Mouse (Mus musculus) layer of hippocampus, adult 2 months (tissue): ENCODE data around the gene Sh3bgrl2. TPM values are rescaled to one million over a fixed set of nuclear protein-coding genes. Genes with fewer than 3 reads are reported as not detected.
A peak's percentile ranks its signal among the peaks of the same experiment; 100 is the strongest.
"Not testable (repeated sequence)": the region's sequence is repeated elsewhere in the genome, so short reads cannot be mapped to it uniquely, and the experiment has no call there.

Experiments used
- DNase-seq, 2 experiments: peaks; one replicate each; pipeline ENCODE4 v3.0.0; 2022; ENCODE audit warnings: low spot score in 2 of 2
- H3K27ac ChIP-seq: fragments of 200-600 bp; 2 replicates; pipeline ENCODE4 v1.8.1; 2022
- H3K4me3 ChIP-seq: fragments of 200-600 bp; 2 replicates; pipeline ENCODE4 v1.8.1; 2022; ENCODE audit warnings: mild to moderate bottlenecking
- CTCF ChIP-seq: fragments of 200-600 bp; conservative IDR thresholded peaks from 2 replicates; pipeline ENCODE4 v1.8.1; 2022; ENCODE audit warnings: antibody characterized with exemption, mild to moderate bottlenecking, moderate library complexity
- long read RNA-seq, 2 experiments: library from polyadenylated mRNA; stranded (forward); transcript quantifications; one replicate each; pipeline ENCODE4 v2.0.0; 2021; ENCODE audit warnings: borderline mapping rate in 2 of 2
- total RNA-seq, 2 experiments: library from RNA; stranded (reverse); gene quantifications; 2 replicates each; pipeline ENCODE4 v1.2.3; 2021

The Sh3bgrl2 gene
- total RNA-seq = 10 to 100 TPM; 26.1 to 28.7 TPM
- long read RNA-seq, experiment 1, full-length matches to known transcripts = 20 of 25 reads
- long read RNA-seq, experiment 1, partial matches to known transcripts = 0 of 25 reads
- long read RNA-seq, experiment 1, other reads (novel, unspliced or antisense) = 5 of 25 reads
- long read RNA-seq, experiment 2, full-length matches to known transcripts = 28 of 31 reads
- long read RNA-seq, experiment 2, partial matches to known transcripts = 0 of 31 reads
- long read RNA-seq, experiment 2, other reads (novel, unspliced or antisense) = 3 of 31 reads

DNA sequence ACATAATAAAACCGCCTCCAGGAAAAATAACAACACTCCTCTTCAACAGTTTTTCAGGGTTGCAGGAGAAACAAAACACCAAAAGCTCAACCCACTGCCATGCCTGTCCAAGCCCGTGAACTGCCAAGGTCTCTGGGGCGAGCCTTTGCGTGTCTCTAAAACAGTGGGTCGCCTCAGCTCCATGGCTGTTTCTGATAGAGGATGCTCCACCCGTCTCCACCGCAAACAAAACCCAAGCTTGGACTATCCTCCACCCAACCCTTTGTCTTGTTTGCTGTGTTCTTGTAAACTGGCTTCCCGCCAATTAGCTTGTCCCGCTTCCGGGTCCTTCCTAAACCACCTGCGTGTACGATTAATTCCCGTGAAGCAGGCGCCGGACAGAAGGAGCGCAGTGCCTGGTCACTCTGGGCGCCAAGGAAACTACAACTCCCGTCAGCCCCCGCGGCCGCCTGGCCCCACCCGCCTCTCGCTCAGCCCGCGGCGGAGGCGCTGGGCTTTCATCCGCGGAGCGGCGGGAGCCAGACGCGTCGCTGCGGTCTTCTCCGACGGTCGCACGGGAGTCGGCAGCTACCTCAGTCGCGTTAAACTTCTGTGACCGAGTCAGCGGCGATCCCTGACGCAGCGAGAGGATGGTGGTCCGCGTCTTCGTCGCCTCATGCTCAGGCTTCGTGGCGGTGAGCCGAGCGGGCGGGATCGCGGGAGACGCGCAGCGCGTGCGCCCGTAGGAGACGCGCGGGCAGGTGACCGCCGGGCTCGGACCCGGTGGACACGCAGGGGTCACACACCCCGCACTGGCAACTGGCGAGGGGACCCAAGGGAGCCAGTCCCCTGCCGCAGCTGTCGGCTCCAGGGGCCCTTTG, at the start of gene Sh3bgrl2:
TSS of gene Sh3bgrl2 (plus strand) at position 498 of the 860 bp plus-strand sequence.
- peak within 1 kb of the TSS; percentile 83 for H3K27ac ChIP-seq
- no peak; the same call in 1 of the 2 replicates for TF ChIP-seq CTCF
- peak; percentile 82 to 86 for DNase-seq
- peak within 1 kb of the TSS; percentile 72 for H3K4me3 ChIP-seq

DNA sequence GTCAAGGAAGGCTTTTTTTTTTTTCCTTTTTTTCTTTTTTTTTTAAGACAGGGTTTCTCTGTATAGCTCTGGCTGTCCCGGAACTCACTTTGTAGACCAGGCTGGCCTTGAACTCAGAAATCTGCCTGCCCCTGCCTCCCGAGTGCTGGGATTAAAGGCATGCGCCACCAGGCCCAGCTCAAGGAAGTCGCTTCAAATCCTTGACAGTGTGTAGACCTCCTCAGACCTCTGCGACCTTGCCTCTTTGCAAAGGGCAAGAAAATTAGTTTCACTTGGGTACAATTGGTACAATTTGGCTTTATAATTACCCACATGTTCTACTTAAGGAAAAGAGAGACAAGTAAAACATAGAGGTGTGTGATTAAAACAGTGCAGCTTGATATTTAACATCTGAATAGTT, 29.0 kb upstream of the Sh3bgrl2 start:
- not testable (repeated sequence) for DNase-seq, H3K27ac ChIP-seq, H3K4me3 ChIP-seq

DNA sequence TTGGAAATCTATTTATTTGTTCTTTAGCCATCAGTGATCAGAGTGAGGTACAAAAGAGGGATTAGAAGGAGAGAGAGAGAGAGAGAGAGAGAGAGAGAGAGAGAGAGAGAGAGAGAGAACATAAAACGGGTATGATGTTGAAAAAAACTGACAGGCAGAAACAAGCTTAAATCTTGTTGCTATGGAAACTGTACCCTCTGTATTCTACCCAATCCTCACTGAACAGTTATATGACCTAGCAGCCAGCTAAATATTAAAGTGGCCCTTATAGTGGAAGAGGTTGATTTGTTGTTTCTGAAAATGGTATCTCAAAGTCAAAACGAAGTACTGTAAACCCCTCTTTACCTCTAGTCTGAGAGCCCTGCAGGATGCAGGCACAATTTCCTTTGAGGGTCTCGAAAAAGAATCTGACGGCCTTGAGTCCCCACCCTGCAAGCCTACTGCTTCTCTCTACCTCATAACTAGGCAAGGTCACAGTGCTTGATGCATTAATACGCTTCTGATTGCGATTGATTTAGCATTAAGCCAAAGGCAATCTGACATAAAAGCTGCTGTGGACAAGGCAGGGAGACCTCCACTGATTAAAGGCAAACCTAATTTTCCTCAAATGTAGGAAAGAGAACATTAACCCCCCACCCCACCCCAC, 28.5 kb upstream of the Sh3bgrl2 start:
- Histone ChIP-seq H3K4me3 (no peak overlapping the region), H3K27ac (no peak overlapping the region)
- DNase-seq = no peak
- TF ChIP-seq CTCF = no peak

DNA sequence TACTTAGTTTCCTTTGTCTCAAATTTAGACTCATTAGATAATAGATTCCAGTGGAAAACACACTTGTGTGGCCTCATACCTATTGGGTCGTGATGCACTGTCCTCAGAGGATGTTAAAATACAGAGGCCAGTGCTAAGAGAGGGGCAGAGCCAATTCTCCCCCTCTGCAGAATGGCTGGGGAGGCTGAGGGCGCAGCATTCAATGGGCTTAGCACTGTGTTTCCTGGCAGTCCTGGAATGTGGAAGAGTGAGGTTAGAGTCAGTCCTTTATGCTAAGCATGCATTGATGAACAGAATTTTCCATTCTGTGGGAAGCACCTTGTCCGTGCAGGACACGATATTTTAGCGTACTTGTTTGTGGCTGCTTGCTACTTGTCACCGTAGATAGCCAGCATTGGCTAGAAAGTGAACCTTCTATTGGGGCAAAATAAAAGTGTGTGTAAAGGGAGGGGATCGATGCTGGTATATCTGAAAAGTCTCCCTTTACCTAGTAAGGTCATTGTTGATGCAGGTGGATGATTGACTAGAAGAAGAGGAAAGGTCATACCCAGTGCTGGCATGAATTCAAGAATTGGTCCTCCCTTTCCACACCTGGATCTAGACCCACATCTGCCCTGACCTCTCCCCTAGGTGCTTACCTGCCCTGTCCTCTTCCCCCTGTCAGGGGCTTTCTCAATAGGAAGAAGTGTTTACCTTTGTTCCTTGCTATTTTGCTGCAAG, 20.6 kb upstream of the Sh3bgrl2 start:
- DNase-seq = no peak
- TF ChIP-seq CTCF = no peak

DNA sequence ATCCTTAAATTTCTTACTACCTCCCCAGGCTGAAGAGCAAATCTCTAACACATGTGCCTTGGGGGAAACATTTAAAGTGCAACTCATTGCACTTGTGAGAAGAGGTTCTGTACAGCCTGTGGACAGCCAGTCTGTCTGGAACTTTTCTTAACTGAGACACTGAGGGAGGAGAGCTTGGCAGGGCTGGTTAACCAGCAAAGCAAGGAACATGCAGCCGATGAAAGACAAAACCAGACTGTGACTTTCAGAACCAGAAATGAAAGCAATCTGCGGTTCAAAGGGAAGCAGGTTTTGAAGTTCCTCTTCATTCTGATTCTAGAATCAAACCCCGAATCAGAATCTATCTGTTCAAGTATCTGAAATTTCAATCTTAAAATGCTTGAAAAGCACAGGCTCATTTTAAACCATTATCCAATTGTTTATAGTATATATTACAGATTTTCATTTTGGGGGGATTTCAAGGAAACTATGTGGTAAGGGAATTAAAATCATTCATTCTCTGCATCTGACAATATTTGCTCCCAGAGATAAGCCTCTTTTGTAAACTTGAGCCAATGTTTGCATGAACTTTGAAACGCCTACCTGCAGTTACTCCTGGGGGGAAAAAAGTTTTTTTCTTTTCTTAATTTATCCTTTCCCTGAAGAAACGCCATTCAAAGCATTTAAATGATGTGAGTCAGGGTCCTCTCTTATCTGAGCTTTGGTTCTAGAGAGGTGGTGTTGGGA, 14.9 kb upstream of the Sh3bgrl2 start:
- no peak overlapping the region for H3K4me3 ChIP-seq
- no peak for DNase-seq

More for the DNA sequence above, 20.6 kb upstream of the Sh3bgrl2 start:
- Histone ChIP-seq H3K27ac (no peak overlapping the region), H3K4me3 (no peak overlapping the region)

DNA sequence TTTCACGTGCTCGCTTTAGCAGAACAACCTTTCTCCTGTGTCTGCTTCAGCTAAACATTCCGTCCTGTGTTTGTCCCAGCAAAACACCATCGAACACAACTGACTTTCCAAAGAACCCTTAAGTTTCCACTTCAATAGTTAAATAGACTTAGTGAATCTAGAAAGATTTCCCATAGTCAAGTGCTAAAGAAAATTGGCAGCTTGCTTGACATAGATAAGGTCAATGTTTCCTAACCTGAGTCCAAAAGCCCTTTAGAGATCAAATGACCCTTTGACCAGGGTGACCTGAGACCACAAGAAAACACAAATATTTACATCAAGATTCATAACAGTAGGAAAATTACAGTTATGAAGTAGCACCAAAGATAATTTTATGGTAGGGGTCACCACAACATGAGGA, 11.2 kb upstream of the Sh3bgrl2 start:
- DNase-seq = no peak
- Histone ChIP-seq H3K27ac (no peak overlapping the region), H3K4me3 (no peak overlapping the region)
- no peak for TF ChIP-seq CTCF

More for the DNA sequence above, 14.9 kb upstream of the Sh3bgrl2 start:
- no peak overlapping the region for H3K27ac ChIP-seq
- TF ChIP-seq CTCF = no peak

DNA sequence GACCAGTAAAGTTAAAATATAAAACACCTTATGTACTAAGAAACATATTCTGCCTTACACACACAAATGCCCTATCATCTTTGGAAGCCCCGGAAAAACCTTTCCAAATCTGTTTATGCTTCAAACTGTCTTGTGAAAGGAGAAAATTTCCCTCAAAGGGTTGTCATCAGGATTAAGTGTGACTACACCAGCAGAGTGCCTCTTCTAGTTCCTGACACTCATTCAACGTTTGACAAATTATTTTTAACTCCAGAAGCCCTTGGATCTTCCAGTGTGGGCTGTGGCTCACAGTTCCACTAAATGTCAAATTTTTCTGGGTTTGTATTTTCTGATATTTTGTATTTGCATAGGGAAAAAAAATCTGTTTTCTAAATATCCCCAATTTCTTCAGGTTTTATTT, 10.6 kb upstream of the Sh3bgrl2 start:
- DNase-seq = no peak
- TF ChIP-seq CTCF = no peak

DNA sequence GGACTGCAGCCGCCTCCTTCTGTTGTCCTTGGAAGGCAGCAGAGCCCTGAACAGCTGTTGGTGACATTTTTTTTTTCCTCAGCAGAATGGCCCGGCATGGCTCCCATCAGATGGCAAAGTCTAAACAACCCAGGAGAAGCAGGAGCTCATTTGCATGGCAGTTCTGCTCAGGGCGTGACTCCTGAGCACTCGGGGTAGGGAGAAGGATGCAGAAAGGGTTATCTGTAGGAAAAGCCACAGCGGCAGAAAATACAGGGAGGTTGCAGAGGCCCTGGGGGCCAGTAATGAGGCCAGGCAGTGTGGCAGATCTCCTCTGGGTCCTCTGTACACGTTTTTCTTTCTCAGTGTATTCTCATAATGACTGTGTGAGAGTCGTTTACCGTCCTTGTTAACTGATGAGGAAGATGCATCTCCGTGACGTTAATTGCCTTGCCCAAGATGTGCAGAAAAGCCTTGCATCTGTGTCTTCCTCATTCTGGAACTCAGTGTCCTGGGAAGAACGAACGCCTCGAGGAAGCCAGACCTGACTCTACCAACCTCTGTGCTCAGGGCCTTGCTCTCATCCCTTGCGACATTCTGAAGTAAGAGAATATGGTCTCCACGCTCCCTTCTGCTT, 10.1 kb upstream of the Sh3bgrl2 start:
- DNase-seq = no peak
- Histone ChIP-seq H3K27ac (peak overlapping the region; percentile 62), H3K4me3 (no peak overlapping the region)
- no peak for TF ChIP-seq CTCF

More for the DNA sequence above, 10.6 kb upstream of the Sh3bgrl2 start:
- peak overlapping the region; percentile 62 for H3K27ac ChIP-seq
- no peak overlapping the region for H3K4me3 ChIP-seq

DNA sequence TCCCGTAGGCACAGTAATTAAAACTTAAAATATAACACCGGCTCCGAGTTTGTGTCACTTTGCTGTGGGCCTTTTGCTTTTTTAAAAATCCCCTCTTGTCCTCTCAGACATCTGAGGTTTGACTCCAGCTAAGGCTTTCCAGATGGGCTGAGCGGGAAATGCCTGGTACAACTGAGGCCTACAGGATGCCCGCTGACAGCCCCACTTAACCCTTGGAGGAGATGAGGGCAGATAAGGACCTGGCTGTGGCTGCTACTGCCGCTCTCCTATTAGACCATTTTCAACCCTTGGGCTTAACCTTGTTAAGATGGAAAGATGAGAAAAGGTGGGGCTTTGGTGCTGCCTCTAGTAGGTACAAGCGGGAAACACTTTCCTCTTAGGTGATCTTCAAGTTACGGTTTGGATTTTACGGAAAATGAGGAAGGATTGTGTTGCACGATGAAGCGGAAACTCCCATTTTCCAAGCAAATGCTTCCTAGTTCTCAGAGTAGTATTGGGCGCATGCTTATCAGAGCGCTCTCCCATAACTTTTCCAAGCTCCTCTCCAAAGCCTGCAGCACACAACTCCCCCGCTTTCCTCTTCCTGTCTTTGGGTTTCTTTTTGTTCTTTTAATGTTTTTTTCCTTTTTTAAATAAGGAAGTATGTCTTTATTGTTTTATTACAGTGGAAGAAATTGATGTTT, 8.2 kb upstream of the Sh3bgrl2 start:
- no peak for TF ChIP-seq CTCF
- no peak for DNase-seq
- H3K4me3 ChIP-seq = no peak overlapping the region
- H3K27ac ChIP-seq = no peak overlapping the region

DNA sequence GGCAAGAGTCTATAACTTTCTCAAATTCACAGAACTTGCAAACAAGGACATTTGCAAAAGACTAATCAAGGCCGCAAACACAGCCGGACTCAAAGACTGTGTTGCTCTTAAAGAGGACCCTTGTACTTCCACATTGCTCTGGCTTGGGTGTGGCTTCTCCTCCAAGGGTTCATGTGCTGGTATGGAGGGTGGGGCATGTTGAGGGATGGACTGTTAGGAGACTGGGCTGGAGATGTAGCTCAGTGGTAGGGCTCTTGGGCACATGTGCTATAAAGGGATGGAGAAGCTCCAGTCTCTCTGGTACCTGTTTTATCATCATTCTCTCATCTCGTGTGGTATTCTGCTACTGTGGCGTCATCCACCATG, 7.7 kb upstream of the Sh3bgrl2 start:
- no peak overlapping the region for H3K4me3 ChIP-seq
- DNase-seq = no peak
- TF ChIP-seq CTCF = no peak
- no peak overlapping the region for H3K27ac ChIP-seq

- no peak for DNase-seq
- TF ChIP-seq CTCF = no peak
- Histone ChIP-seq H3K4me3 (no peak overlapping the region), H3K27ac (no peak overlapping the region)
These were observed 7.2 kb upstream of the Sh3bgrl2 start for GRCm38 (mm10) chr9:83540975-83541374.
